In the genomic region with DNA sequence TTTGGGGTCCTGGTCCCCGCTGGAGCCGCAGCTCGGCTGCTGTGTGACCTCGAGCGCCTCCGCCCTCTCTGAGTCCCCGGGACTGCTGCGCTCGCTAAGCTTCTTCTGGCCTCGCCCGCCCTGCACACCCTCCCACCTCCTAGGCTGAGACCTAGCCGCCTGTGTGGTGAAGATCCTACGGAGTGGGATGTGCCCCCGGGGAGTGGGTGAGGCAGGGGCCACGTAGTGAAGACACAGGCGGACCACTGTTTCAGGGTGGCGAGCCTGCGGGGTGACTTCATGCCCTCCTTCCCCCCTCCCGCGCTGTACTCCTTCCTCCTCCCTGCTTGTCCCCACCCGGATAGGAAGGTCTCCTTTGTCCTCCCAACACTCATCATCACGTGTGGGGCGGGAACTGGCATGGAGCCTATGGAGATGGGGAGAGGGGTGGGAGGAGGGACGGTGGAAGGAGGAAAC, we compare ENCODE assay signal across 8 mouse cellular contexts. TPM values are rescaled to one million over a fixed set of nuclear protein-coding genes. Genes with fewer than 3 reads are reported as not detected.
DNase-seq lines count a peak whose midpoint lies in the region; ATAC-seq and TF ChIP-seq lines count a peak whose summit lies in the region.
"Had no signal": no experiment of that assay in that cellular context is flagged by ENCODE, and none has a peak within 500 bp of the region (broad histone marks: within the 10 kb centered on the region; RNA-seq: fewer than 3 reads in every experiment).

No protein-coding gene starts in this region.

- H3K4me3 ChIP-seq in ES-Bruce4 (ENCODE audit: low read depth, low read length): peak overlapping the region; percentile 74
- peak overlapping the region; percentile 59 for H3K4me3 ChIP-seq in forebrain, embryonic 12.5 days (replicated peaks)
- peak overlapping the region; percentile 51 for H3K4me3 ChIP-seq in macrophage (ENCODE audit: inconsistent target)

- peaks cover 44% of the 10 kb centered on the region for H3K79me2 ChIP-seq in macrophage (ENCODE audit: inconsistent target)

- H3K36me3 ChIP-seq in ES-Bruce4 (ENCODE audit: control insufficient read depth, insufficient read depth, low read length, poor library complexity, severe bottlenecking): no peaks in the 10 kb centered on the region
- no peaks in the 10 kb centered on the region for H3K36me3 ChIP-seq in forebrain, embryonic 12.5 days (replicated peaks)
- peaks cover 15% of the 10 kb centered on the region for H3K36me3 ChIP-seq in macrophage (ENCODE audit: inconsistent target)

- 0% methylated on average over 24 of the region's 24 CpGs for WGBS in forebrain, embryonic 12.5 days
- 4% methylated on average over 22 of the region's 24 CpGs for WGBS in macrophage (ENCODE audit: missing documents)

- no peaks in the 10 kb centered on the region for H3K4me1 ChIP-seq in ES-Bruce4 (ENCODE audit: control insufficient read depth, insufficient read depth, low read length)
- H3K4me1 ChIP-seq in forebrain, embryonic 12.5 days: peaks cover 25% of the 10 kb centered on the region

- H3K4me2 ChIP-seq in forebrain, embryonic 12.5 days: peak overlapping the region; percentile 82

- TF ChIP-seq CTCF in ES-Bruce4 (IDR thresholded peaks at IDR 0.05; ENCODE audit: low read depth, low read length): no peak

- peak; percentile 66 to 73 for DNase-seq in adrenal gland, adult 18-20 months (ENCODE audit: low spot score in 2 of 2)
- peak; percentile 86 for DNase-seq in heart, postnatal 4 days
- DNase-seq in layer of hippocampus, postnatal 10 days (ENCODE audit: low spot score in 2 of 2): peak; percentile 52 to 69
- peak; percentile 54 for DNase-seq in right cerebral cortex, postnatal 14 days

- H3K27ac ChIP-seq in ES-Bruce4 (ENCODE audit: insufficient read depth, low read length) (no peak overlapping the region), macrophage (peak overlapping the region; percentile 94)
- H3K27ac ChIP-seq in forebrain, embryonic 12.5 days: peak overlapping the region; percentile 71

- H3K9ac ChIP-seq in ES-Bruce4 (ENCODE audit: low read depth, poor library complexity, severe bottlenecking): peak overlapping the region; percentile 62
- H3K9ac ChIP-seq in forebrain, embryonic 12.5 days: peak overlapping the region; percentile 73

- H3K9me3 ChIP-seq in ES-Bruce4 (replicated peaks; ENCODE audit: control insufficient read depth, insufficient read depth, low read length, poor library complexity, severe bottlenecking): no peaks in the 10 kb centered on the region
- H3K9me3 ChIP-seq in forebrain, embryonic 12.5 days: 0 out of 2 replicates have a peak, but pooled peaks cover 4% of the 10 kb centered on the region

- H3K27me3 ChIP-seq in ES-Bruce4 (ENCODE audit: control insufficient read depth, insufficient read depth, low read length, poor library complexity, severe bottlenecking): no peaks in the 10 kb centered on the region
- peaks cover 4% of the 10 kb centered on the region; the same call in 1 of the 2 replicates for H3K27me3 ChIP-seq in forebrain, embryonic 12.5 days

- no peak for TF ChIP-seq POLR2A in ES-Bruce4 (IDR thresholded peaks at IDR 0.05; ENCODE audit: insufficient read depth, low read length)

- peak; percentile 67 for ATAC-seq in forebrain, embryonic 12.5 days (ENCODE audit: low FRiP score)

- TF ChIP-seq EP300 in ES-Bruce4 (IDR thresholded peaks at IDR 0.05; ENCODE audit: insufficient read depth, low read depth, low read length): no peak

RNA-seq across cellular contexts. Expression of a gene that starts 1.9 kb away (rescaled TPM):
- 20.3 and 22.2 TPM in 2 replicates for polyA plus RNA-seq in ES-Bruce4 (2011; ENCODE audit: insufficient read depth, insufficient read length, low read depth, missing spikeins)
- 10 to 100 TPM; 54.4 to 77.9 TPM for total RNA-seq in adrenal gland, adult 18-20 months (2021)
- polyA plus RNA-seq in forebrain, embryonic 12.5 days (2016; fragmentation: Nextera tagmentation; extraction: Ambion mirVana): 51.3 and 59.9 TPM in 2 replicates
- total RNA-seq in heart, postnatal 4 days (2021): 10 to 100 TPM; 50.6 to 50.7 TPM
- 10 to 100 TPM; 18.5 to 23.5 TPM for total RNA-seq in layer of hippocampus, postnatal 10 days (2021)
- 100 to 1,000 TPM; 136 to 289 (median 214) TPM for total RNA-seq in macrophage (2018; cell fraction: chromatin; rRNA removed)
- 100 to 1,000 TPM; 147 to 208 (median 174) TPM for total RNA-seq in macrophage (2018; cell fraction: cytosol; rRNA removed)
- total RNA-seq in macrophage (2018; cell fraction: nucleus; rRNA removed): 100 to 1,000 TPM; 129 to 308 (median 202) TPM
- polyA plus RNA-seq in macrophage (2018): 170 to 223 TPM (median 206 TPM) in 3 replicates

RNA-seq across cellular contexts. Expression of a gene that starts 19.1 kb away (rescaled TPM):
- polyA plus RNA-seq in ES-Bruce4 (2011; ENCODE audit: insufficient read depth, insufficient read length, low read depth, missing spikeins) (not detected in 2 replicates), macrophage (2018) (not detected in 3 replicates)
- total RNA-seq in adrenal gland, adult 18-20 months (2021): under 1 TPM in 1 of 2 experiments, not detected in 1; 0.45 TPM
- not detected in 2 replicates for polyA plus RNA-seq in forebrain, embryonic 12.5 days (2016; fragmentation: Nextera tagmentation; extraction: Ambion mirVana)
- total RNA-seq in heart, postnatal 4 days (2021): not detected
- not detected for total RNA-seq in layer of hippocampus, postnatal 10 days (2021)
- total RNA-seq in macrophage (2018; cell fraction: chromatin; rRNA removed): not detected
- total RNA-seq in macrophage (2018; cell fraction: cytosol; rRNA removed): not detected
- total RNA-seq in macrophage (2018; cell fraction: nucleus; rRNA removed): not detected
- total RNA-seq: layer of hippocampus, postnatal 25 days had no signal

RNA-seq across cellular contexts. Expression of a gene that starts 19.8 kb away (rescaled TPM):
- polyA plus RNA-seq in ES-Bruce4 (2011; ENCODE audit: insufficient read depth, insufficient read length, low read depth, missing spikeins) (not detected in 2 replicates), macrophage (2018) (not detected in 3 replicates)
- not detected for total RNA-seq in adrenal gland, adult 18-20 months (2021)
- not detected in 2 replicates for polyA plus RNA-seq in forebrain, embryonic 12.5 days (2016; fragmentation: Nextera tagmentation; extraction: Ambion mirVana)
- not detected for total RNA-seq in heart, postnatal 4 days (2021)
- total RNA-seq in layer of hippocampus, postnatal 10 days (2021): not detected
- total RNA-seq in macrophage (2018; cell fraction: chromatin; rRNA removed): not detected
- total RNA-seq in macrophage (2018; cell fraction: cytosol; rRNA removed): not detected
- total RNA-seq in macrophage (2018; cell fraction: nucleus; rRNA removed): not detected
- total RNA-seq: layer of hippocampus, postnatal 25 days had no signal

RNA-seq across cellular contexts. Expression of a gene that starts 31.2 kb away (rescaled TPM):
- not detected in 2 replicates for polyA plus RNA-seq in ES-Bruce4 (2011; ENCODE audit: insufficient read depth, insufficient read length, low read depth, missing spikeins)
- under 1 TPM; 0.19 to 0.46 TPM for total RNA-seq in adrenal gland, adult 18-20 months (2021)
- not detected in 2 replicates for polyA plus RNA-seq in forebrain, embryonic 12.5 days (2016; fragmentation: Nextera tagmentation; extraction: Ambion mirVana)
- not detected for total RNA-seq in heart, postnatal 4 days (2021)
- total RNA-seq in layer of hippocampus, postnatal 10 days (2021): not detected
- total RNA-seq in macrophage (2018; cell fraction: chromatin; rRNA removed): not detected
- total RNA-seq in macrophage (2018; cell fraction: cytosol; rRNA removed): not detected
- not detected for total RNA-seq in macrophage (2018; cell fraction: nucleus; rRNA removed)
- polyA plus RNA-seq in macrophage (2018): not detected in 3 replicates
- total RNA-seq: layer of hippocampus, postnatal 25 days had no signal

RNA-seq across cellular contexts. Expression of a gene that starts 31.3 kb away (rescaled TPM):
- polyA plus RNA-seq in ES-Bruce4 (2011; ENCODE audit: insufficient read depth, insufficient read length, low read depth, missing spikeins) (not detected in 2 replicates), macrophage (2018) (not detected in 3 replicates)
- not detected for total RNA-seq in adrenal gland, adult 18-20 months (2021)
- not detected in 2 replicates for polyA plus RNA-seq in forebrain, embryonic 12.5 days (2016; fragmentation: Nextera tagmentation; extraction: Ambion mirVana)
- total RNA-seq in heart, postnatal 4 days (2021): not detected
- not detected for total RNA-seq in layer of hippocampus, postnatal 10 days (2021)
- total RNA-seq in macrophage (2018; cell fraction: chromatin; rRNA removed): 1 to 10 TPM in 1 of 26 experiments, not detected in 25; 1.1 TPM
- total RNA-seq in macrophage (2018; cell fraction: cytosol; rRNA removed): not detected
- total RNA-seq in macrophage (2018; cell fraction: nucleus; rRNA removed): not detected
- total RNA-seq: layer of hippocampus, postnatal 25 days had no signal
